Mouse (Mus musculus) heart, adult 9 months (tissue): Measurements from ENCODE around the gene Itpripl2.

Source experiments
- DNase-seq, 2 experiments: peaks; one replicate each; pipeline ENCODE4 v3.0.0; 2022; ENCODE audit warnings: low spot score in 2 of 2

Gene Itpripl2

GRCm38 (mm10) chr7:118488060-118488664, 3.6 kb downstream of the Itpripl2 start:
- no peak for DNase-seq

DNA sequence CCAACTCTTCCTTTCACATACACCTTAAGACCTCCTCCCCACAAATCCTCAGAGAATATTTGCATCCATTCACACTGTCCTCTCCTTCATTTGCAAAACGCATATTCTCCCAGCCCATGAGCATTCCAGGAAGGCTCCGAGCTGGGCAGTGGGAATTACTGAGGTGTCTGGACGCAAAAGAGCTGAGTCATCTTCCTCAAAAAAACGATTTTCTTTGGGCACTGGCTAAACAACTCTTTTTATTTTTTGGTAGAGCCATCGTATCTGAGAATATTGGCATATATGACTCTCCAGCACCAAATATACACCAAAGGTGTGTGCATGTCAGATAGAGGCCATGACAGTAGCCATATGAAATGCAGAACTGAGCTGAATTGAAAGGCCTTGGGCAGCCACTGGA, 4.9 kb downstream of the Itpripl2 start:
- no peak for DNase-seq

- DNase-seq, result no peak
Observed at GRCm38 (mm10) chr7:118483996-118484395, 7.8 kb downstream of the Itpripl2 start.

- DNase-seq, result no peak
Observed at GRCm38 (mm10) chr7:118482001-118482400, 9.8 kb downstream of the Itpripl2 start.

DNA sequence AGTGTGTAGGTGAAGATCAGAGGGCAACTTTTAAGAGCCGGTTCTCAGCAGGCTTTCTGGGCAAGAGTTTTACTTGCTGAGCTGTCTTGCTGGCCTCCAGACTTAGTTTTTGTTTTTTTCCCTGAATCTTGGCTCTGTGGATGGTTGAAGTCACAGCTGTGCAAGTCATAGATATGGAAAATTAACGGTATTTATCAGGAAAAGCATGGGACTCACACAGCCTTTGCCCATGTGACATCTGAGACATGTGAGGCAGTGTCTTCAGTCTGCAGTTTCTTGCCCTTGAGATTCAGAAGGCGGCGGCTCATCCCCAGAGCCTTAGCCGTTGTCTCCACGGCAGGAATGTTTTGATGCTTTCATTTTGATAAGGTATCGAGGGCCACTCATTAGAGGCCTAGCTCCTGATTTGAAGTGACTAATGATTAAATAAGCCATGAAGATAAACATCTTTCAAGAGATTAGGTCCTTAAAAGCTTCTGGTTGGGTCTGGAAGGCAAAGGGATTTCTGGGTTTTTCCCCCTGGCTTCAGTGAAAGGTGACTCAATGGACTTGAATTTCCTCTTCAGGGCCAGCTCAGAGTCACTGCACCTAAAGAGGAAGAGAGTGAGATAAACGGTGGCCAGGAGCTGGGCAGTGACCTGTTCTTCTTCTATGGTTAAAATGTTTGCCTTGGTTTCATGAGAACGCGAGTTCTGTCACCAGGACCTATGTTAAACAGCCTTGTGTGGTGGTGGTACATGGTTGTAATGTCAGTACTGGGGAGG, 10.5 kb downstream of the Itpripl2 start:
- DNase-seq, result peak; percentile 66 to 68

DNA sequence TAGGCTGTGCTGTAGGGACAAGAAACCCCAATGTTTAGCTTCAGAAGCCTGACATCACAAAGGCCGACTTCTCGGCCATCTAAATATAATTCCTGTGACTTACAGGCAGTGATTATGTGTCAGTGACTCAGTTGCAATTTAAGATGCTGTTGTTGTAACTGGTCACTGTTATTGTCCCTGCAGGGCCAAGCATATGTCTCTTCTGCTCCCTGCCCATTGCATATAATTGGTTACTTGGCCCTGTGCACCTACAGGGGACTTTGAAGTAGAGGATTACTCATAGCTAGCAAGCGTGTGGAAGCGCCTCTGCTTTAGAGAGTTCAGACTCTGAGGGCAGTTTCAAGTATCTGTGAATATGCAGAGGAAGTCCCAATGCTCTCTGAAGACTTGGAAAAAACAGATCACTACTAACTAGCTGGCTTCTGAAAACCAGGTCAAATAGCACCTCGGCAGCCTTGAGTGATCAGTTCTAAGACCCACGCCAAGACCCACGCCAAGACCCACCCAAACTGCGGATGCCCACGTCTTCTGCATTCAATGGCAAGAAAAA, 11.5 kb downstream of the Itpripl2 start:
- DNase-seq, result no peak

DNA sequence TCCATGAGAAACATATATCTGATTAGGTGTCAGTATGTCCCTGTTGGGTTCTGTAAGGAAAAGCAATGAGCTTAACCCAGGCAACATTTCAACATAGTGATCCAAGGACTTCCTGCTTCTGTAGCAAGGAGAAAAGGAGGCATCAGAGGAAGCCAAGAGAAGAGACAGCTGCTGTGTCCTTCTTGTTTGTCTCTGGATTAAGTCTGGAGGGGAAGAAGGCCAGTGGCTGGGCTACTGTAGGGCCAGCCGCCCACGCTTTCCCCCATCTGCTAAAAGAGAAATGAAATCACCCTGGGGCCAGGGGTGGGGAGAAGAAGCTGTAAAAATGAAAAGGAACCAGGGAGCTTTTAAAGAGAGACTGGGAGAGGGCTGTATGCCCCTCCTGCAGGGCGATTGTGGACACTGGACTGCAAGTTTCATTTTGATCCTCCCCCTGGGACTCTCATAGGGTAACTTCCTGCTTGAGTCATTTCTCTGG, 12.9 kb downstream of the Itpripl2 start:
- peak; percentile 88 to 92 for DNase-seq

DNA sequence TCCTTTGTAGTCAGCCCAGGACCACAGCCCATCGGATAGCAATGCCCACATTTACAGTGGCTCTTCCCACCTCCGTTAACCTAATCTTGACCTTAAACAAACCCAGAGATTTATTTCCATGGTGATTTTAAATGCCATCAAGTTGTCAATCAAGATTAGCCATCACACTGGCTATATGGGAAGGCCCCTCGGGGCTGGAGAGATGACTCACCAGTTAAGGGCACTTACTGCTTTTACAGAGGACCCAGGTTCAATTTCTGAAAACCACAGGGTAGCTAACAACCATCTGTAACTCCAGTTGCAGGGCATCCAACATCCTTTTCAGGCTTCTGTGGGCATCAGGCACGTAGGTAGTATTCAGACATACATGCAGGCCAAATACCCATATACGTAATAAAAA, 15.3 kb downstream of the Itpripl2 start:
- DNase-seq, result no peak

DNA sequence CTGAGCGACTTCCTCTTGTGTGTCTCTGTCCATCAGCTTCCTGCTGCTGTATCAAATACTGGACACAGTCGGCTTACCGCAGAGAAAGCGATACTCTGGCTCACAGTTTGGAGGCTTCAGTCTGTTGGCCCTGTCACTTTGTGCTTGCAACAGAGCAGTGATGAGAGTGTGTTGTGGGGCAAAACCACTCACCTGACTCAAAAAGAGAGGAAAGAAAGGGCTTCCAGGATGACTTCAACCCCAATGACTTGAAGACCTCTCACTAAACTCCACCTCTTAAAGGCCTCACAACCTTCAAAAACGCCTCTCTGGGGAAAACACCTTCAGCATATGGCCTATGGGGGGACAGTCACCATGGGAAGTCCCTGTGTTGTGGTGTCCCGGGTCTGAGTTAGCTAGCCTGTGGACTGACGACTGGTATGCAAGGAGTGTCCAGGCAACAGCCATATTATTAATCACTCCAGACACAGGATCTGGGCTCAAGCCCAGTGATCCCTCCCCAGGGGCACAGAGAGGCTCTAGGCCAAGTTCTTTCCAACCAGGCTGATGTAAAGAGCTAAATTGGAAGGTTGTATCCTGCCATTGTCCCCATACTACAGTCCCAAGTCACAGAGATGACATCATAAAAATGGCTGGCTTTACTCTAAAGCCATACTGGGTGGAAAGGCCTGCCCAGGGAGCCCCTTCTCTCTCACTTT, 16.6 kb downstream of the Itpripl2 start:
- peak; percentile 62 to 75 for DNase-seq

GRCm38 (mm10) chr7:118472886-118473285, 18.9 kb downstream of the Itpripl2 start:
- no peak for DNase-seq

GRCm38 (mm10) chr7:118468060-118468459, 23.7 kb downstream of the Itpripl2 start:
- peak; percentile 41 to 46 for DNase-seq

GRCm38 (mm10) chr7:118464432-118464831, 27.3 kb downstream of the Itpripl2 start:
- no peak for DNase-seq

GRCm38 (mm10) chr7:118462818-118463762, 28.7 kb downstream of the Itpripl2 start:
- DNase-seq, result no peak

- peak in 1 of 2 experiments; percentile 30 for DNase-seq
Observed at GRCm38 (mm10) chr7:118461400-118462136, 30.2 kb downstream of the Itpripl2 start.

DNA sequence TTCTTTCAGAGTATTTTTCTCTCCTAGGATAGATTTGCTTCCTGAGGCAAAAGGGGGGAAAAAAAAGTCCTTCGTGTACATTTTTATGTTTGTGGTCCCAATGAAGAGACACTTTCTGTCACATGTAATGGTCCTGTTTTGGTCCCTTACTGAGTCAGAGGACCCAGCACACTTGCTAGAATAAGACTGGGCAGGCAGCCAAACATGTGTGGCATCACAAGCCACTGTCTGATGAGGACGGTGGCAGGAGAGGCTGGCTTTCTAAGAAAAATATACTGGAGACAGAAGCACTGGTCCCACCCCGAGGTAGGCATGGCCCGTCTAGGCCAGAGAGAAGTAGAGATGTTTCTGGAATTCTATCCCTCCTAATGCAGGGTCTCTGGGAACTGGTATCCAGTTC, 38.1 kb downstream of the Itpripl2 start:
- DNase-seq, result no peak

GRCm38 (mm10) chr7:118452940-118453339, 38.8 kb downstream of the Itpripl2 start:
- DNase-seq, result no peak

DNA sequence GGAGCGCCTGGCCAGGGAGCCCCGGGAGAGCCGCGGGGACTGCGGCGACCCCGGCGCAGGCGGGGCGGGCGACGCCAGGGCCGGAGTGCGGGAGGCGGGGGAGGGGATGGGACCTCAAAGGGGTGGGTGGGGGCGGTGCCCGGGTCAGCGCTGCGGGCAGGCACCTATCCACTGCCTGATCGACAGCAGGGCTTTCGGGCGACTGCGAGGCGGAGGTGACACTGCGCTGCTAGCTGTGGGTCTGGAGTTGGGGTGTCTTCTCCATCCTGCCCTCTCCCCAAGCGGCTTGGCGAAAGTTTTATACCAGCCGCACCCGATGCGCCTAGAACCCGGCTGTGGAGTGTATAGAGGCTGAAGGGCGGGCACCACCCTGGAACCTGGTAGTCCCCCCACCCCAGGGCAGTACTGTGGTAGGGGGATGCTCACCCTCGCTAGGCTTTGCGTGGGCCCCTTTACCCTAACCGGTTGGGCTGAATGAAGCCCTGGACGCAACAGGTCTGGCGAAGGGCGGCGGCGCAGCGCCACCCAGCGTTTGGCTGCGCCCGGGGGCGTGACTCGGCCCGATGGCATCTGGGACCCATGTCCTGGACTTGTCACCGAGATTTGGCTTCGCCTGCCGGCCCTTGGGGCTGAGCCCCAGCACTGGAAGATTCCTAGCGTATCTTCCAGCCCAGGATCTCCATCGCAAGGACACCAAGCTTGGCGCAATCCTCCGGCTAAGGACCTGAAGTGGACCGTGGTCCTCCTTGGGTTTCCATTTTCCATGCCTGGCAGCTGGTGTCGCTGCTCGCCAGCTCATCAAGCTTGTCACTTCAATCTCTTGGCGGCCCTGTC, 43.4 kb downstream of the Itpripl2 start, which contains the start of gene Syt17:
Gene Syt17, minus strand, starts transcription at position 89 of the 834 bp plus-strand sequence.
- DNase-seq, result peak; percentile 65 to 77

- peak; percentile 53 to 61 for DNase-seq
Observed at GRCm38 (mm10) chr7:118447291-118448133, 44.3 kb downstream of the Itpripl2 start.
